Mouse (Mus musculus): ENCODE data around the gene Gpr37l1. TPM values are rescaled to one million over a fixed set of nuclear protein-coding genes. Genes with fewer than 3 reads are reported as not detected.

Gene Gpr37l1
- polyA plus RNA-seq (2014; fragmentation: Nextera tagmentation; extraction: Ambion mirVana): 0.68 and 1.5 TPM in 2 replicates

DNA sequence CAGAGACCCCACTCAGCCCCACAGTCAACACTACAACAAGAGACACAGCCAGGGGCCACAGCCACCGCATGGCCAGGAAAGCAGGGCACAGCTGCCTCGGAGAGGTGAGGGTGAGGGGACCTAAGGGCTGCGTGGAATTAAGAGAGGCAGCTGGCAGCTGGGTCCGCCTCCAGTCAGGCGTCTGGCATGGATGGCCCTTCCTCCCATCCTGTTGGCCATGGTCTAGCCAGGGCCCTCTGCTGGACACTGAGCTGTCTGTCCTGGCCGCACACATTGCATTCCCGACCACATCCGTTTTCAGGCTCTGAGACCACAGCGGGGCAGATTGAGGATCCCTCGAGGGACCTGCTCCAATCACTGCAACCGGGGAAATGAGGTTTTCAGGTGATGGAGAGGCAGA is at the start of gene Gpr37l1:
Gpr37l1 (minus strand) TSS at position 247 of the 400 bp plus-strand sequence.
- Histone ChIP-seq H3K4me1 (replicated peaks; ENCODE audit: control insufficient read depth, insufficient read depth, low read length) (no peaks in the 10 kb centered on the region), H3K4me3 (replicated peaks; ENCODE audit: low read length) (no peak within 1 kb of the TSS), H3K27ac (no peak within 1 kb of the TSS), H3K9me3 (ENCODE audit: control insufficient read depth, low read length) (no peaks in the 10 kb centered on the region), H3K9ac (no peak within 1 kb of the TSS), H3K27me3 (ENCODE audit: control insufficient read depth, insufficient read depth, low read length) (no peaks in the 10 kb centered on the region), H3K36me3 (replicated peaks; ENCODE audit: control insufficient read depth, insufficient read depth) (no peaks in the 10 kb centered on the region), H3K4me2 (replicated peaks) (no peak within 1 kb of the TSS)
- ATAC-seq (ENCODE audit: low FRiP score) (no peak), DNase-seq (ENCODE audit: low spot score) (no peak)
- WGBS: 63% methylated on average over 11 of the region's 11 CpGs

DNA sequence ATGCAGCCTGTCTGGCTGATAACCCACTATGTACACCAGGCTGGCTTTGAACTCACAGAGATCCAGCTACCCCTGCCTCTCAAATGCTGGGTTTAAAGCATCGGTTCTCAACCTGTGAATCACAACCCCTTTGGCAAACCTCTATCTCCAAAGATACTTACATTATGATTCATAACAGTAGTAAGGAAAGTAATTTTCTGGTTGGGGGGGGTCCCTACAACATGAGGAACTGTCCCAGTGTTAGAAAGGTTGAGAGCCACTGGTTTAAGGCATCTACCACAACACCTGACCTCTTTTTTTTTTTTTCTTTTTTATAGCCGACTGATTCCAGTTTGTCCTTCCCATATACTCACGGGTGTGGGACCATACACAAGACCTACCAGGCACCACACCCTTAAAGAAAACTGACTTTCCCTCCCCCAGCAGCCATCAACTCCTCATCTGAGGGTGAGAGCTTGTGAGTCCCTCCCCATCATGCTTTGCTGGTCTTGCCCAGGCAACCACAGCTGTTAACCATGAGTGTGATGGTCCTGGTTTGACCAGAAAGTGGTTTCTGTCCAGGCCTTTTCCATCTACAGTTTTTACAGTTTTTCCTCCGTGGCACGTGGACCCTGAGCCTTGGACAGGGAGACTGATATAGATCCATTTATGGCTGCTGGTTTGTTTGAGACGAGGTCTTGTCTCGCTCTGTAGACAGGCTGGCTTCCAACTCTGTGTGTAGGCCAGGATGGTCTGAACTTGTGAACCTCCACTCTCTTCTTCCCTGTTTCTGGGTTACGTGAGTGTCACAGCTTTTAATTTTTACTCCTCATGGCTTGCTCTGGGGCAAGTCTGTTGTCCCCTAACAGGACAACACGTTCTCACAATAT is 46.5 kb upstream of the Gpr37l1 start:
- H3K4me2 ChIP-seq (replicated peaks): no peak overlapping the region
- no peaks in the 10 kb centered on the region for H3K36me3 ChIP-seq (replicated peaks; ENCODE audit: control insufficient read depth, insufficient read depth)
- no peak overlapping the region for H3K27ac ChIP-seq
- H3K27me3 ChIP-seq (ENCODE audit: control insufficient read depth, insufficient read depth, low read length): no peaks in the 10 kb centered on the region
- H3K9ac ChIP-seq: no peak overlapping the region
- H3K9me3 ChIP-seq (ENCODE audit: control insufficient read depth, low read length): no peaks in the 10 kb centered on the region
- DNase-seq (ENCODE audit: low spot score) (no peak), ATAC-seq (ENCODE audit: low FRiP score) (no peak)
- no peak overlapping the region for H3K4me3 ChIP-seq (replicated peaks; ENCODE audit: low read length)
- WGBS: 92% methylated on average over 9 of the region's 9 CpGs
- no peaks in the 10 kb centered on the region for H3K4me1 ChIP-seq (replicated peaks; ENCODE audit: control insufficient read depth, insufficient read depth, low read length)

GRCm38 (mm10) chr1:135210421-135210820 is 42.9 kb upstream of the Gpr37l1 start:
- ATAC-seq (ENCODE audit: low FRiP score): no peak
- H3K9me3 ChIP-seq (ENCODE audit: control insufficient read depth, low read length): no peaks in the 10 kb centered on the region
- no peak overlapping the region for H3K4me3 ChIP-seq (replicated peaks; ENCODE audit: low read length)
- H3K4me2 ChIP-seq (replicated peaks): no peak overlapping the region
- no peaks in the 10 kb centered on the region for H3K36me3 ChIP-seq (replicated peaks; ENCODE audit: control insufficient read depth, insufficient read depth)
- no peak overlapping the region for H3K27ac ChIP-seq
- no peak overlapping the region for H3K9ac ChIP-seq
- DNase-seq (ENCODE audit: low spot score): no peak
- H3K4me1 ChIP-seq (replicated peaks; ENCODE audit: control insufficient read depth, insufficient read depth, low read length): no peaks in the 10 kb centered on the region
- WGBS: 68% methylated on average over 5 of the region's 5 CpGs
- no peaks in the 10 kb centered on the region for H3K27me3 ChIP-seq (ENCODE audit: control insufficient read depth, insufficient read depth, low read length)

GRCm38 (mm10) chr1:135208716-135209115 is 41.2 kb upstream of the Gpr37l1 start:
- H3K4me1 ChIP-seq (replicated peaks; ENCODE audit: control insufficient read depth, insufficient read depth, low read length): no peaks in the 10 kb centered on the region
- 69% methylated on average over 9 of the region's 9 CpGs for WGBS
- no peak for ATAC-seq (ENCODE audit: low FRiP score)
- no peaks in the 10 kb centered on the region for H3K9me3 ChIP-seq (ENCODE audit: control insufficient read depth, low read length)
- no peak overlapping the region for H3K4me3 ChIP-seq (replicated peaks; ENCODE audit: low read length)
- no peaks in the 10 kb centered on the region for H3K27me3 ChIP-seq (ENCODE audit: control insufficient read depth, insufficient read depth, low read length)
- no peak overlapping the region for H3K4me2 ChIP-seq (replicated peaks)
- H3K9ac ChIP-seq: no peak overlapping the region
- no peak for DNase-seq (ENCODE audit: low spot score)
- H3K36me3 ChIP-seq (replicated peaks; ENCODE audit: control insufficient read depth, insufficient read depth): no peaks in the 10 kb centered on the region
- no peak overlapping the region for H3K27ac ChIP-seq

DNA sequence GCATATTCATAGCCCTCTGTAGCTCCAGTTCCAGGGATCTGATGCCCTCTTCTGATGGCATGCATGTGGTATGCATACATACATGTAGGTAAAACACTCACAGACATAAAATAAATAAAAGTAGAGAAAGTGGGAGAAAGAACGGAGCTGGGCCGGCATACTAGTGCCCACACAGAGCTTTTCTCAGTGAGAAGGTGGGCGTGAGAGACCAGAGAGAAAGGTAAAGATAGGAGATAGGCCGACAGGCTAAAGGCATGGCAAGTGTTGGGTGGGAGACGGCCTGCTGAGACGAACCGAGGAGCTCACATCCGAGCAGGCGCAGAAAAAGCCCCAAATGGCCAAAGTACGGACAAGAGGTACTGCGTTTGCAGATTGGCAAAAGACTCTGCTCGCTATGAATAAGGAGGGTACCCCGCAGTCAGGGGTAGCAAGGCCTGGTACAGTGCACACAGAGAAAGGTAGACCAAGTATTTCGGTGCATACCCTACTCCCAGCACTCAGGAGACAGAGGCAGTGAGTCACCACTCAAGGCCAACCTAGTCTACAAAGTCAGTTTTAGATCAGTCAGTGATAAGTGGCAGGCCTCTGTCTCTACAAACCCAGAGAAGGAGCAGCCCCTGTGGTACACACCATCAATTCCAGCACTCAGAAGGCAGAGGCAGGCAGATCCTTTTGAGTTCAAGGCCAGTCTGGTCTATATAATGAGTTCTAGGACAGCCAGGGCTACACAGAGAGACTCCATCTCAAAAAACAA is 39.3 kb upstream of the Gpr37l1 start:
- H3K4me1 ChIP-seq (replicated peaks; ENCODE audit: control insufficient read depth, insufficient read depth, low read length): no peaks in the 10 kb centered on the region
- H3K27ac ChIP-seq: no peak overlapping the region
- DNase-seq (ENCODE audit: low spot score) (no peak), ATAC-seq (ENCODE audit: low FRiP score) (no peak)
- WGBS: 92% methylated on average over 14 of the region's 14 CpGs
- no peak overlapping the region for H3K4me2 ChIP-seq (replicated peaks)
- no peak overlapping the region for H3K4me3 ChIP-seq (replicated peaks; ENCODE audit: low read length)
- no peaks in the 10 kb centered on the region for H3K27me3 ChIP-seq (ENCODE audit: control insufficient read depth, insufficient read depth, low read length)
- H3K9ac ChIP-seq: no peak overlapping the region
- H3K36me3 ChIP-seq (replicated peaks; ENCODE audit: control insufficient read depth, insufficient read depth): no peaks in the 10 kb centered on the region
- H3K9me3 ChIP-seq (ENCODE audit: control insufficient read depth, low read length): no peaks in the 10 kb centered on the region

DNA sequence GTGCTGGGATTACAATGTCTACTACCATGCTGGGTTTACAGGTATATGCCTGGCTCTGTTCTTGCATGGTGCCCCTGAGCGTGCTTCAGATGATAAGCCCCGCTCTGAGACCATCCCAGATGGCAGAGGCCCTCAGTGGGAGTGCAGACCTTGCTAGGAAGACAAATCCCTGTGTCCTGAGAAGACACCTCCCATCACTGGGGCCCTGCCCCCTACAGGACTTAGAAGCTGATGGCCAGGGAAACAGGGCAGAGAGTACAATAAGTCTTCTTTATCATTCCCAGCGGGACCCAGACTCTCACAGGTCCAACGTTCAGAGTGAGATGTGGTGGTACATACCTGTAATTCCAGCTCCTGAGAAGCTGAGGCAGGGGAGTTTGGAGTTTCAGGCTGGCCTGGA is 37.8 kb upstream of the Gpr37l1 start:
- Histone ChIP-seq H3K27ac (no peak overlapping the region), H3K9me3 (ENCODE audit: control insufficient read depth, low read length) (no peaks in the 10 kb centered on the region), H3K27me3 (ENCODE audit: control insufficient read depth, insufficient read depth, low read length) (no peaks in the 10 kb centered on the region), H3K9ac (no peak overlapping the region), H3K4me1 (replicated peaks; ENCODE audit: control insufficient read depth, insufficient read depth, low read length) (no peaks in the 10 kb centered on the region), H3K36me3 (replicated peaks; ENCODE audit: control insufficient read depth, insufficient read depth) (no peaks in the 10 kb centered on the region), H3K4me3 (replicated peaks; ENCODE audit: low read length) (no peak overlapping the region), H3K4me2 (replicated peaks) (no peak overlapping the region)
- DNase-seq (ENCODE audit: low spot score) (no peak), ATAC-seq (ENCODE audit: low FRiP score) (no peak)
- 64% methylated on average over 4 of the region's 4 CpGs for WGBS

DNA sequence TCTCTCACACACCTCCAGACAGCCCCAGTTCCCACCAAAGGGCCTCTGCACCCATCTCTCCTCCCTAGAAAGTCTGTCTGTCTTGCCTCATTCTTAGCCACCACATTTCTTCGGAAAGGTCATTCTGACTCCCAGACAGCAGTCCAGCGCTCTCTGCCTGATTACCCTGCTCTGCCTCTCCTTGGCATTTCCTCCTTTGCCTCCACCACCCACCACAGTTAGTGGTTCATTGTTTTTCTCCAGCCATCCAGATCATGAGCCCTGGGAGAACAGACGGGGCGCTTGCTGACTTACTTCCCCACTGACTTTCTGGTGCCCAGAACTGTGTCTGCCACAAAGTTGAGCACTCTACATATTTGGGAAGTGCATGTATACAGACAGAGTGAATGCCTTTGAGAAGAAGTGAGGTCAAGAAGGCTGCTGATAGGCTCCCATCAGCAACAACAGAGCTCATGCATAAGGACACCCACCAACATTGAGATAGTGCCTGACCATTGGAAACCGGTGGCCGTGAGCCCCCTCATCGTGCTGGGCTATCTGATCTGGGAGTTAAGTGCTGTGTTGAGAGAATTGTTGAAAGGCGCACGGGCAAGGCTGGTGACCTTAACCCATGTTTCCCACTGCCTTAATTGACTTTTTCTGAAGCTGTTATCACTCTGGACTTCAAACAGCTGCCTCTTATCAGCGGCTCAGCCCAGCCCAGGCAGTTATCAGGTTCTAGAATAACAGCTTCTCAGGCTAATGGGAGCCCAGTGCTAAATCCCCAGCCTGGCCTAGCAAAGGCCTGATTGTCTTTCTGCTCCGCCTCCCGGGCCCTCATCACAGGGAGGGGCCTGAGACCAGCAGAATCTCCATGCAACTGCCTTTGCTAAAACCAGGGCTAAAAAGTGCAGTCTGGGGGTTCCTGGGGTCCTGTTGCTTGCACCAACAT is 37.0 kb upstream of the Gpr37l1 start:
- H3K4me3 ChIP-seq (replicated peaks; ENCODE audit: low read length): no peak overlapping the region
- no peaks in the 10 kb centered on the region for H3K9me3 ChIP-seq (ENCODE audit: control insufficient read depth, low read length)
- WGBS: 38% methylated on average over 12 of the region's 12 CpGs
- DNase-seq (ENCODE audit: low spot score) (no peak), ATAC-seq (ENCODE audit: low FRiP score) (no peak)
- H3K27me3 ChIP-seq (ENCODE audit: control insufficient read depth, insufficient read depth, low read length): no peaks in the 10 kb centered on the region
- no peaks in the 10 kb centered on the region for H3K4me1 ChIP-seq (replicated peaks; ENCODE audit: control insufficient read depth, insufficient read depth, low read length)
- no peak overlapping the region for H3K4me2 ChIP-seq (replicated peaks)
- H3K27ac ChIP-seq: no peak overlapping the region
- no peaks in the 10 kb centered on the region for H3K36me3 ChIP-seq (replicated peaks; ENCODE audit: control insufficient read depth, insufficient read depth)
- H3K9ac ChIP-seq: no peak overlapping the region

DNA sequence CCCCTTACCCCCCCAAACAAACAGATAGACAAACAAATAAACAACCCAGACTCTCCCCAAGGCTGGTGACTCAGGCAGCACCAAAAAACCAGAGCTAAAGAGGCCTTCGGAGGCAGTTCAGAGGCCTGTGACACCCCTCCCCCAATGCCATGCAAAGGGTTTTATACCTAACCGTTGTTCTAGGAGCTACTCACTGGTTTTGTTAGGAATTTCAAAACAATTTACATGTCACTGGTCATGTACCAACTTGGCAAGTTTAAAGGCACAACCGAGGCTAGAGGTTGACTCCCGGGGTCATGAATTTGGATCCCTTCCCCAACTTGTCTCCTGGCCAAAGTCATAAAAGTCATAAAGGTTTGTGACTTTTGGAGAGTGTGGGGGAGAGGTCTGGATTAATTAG is 32.9 kb upstream of the Gpr37l1 start:
- Histone ChIP-seq H3K27me3 (ENCODE audit: control insufficient read depth, insufficient read depth, low read length) (no peaks in the 10 kb centered on the region), H3K4me1 (replicated peaks; ENCODE audit: control insufficient read depth, insufficient read depth, low read length) (0 out of 2 replicates have a peak, but pooled peaks cover 11% of the 10 kb centered on the region), H3K36me3 (replicated peaks; ENCODE audit: control insufficient read depth, insufficient read depth) (no peaks in the 10 kb centered on the region), H3K27ac (no peak overlapping the region), H3K9me3 (ENCODE audit: control insufficient read depth, low read length) (no peaks in the 10 kb centered on the region), H3K4me3 (replicated peaks; ENCODE audit: low read length) (no peak overlapping the region), H3K9ac (no peak overlapping the region), H3K4me2 (replicated peaks) (no peak overlapping the region)
- ATAC-seq (ENCODE audit: low FRiP score): no peak
- WGBS: 82% methylated on average over 4 of the region's 4 CpGs
- DNase-seq (ENCODE audit: low spot score): no peak
